Mouse (Mus musculus) retina, adult 2 months (tissue): ENCODE results near the gene Fut1.

ENCODE experiments used
- DNase-seq: peaks from one replicate; pipeline ENCODE4 v3.0.0-alpha.2; 2012; ENCODE audit warnings: low read depth, low spot score

Gene Fut1

DNA sequence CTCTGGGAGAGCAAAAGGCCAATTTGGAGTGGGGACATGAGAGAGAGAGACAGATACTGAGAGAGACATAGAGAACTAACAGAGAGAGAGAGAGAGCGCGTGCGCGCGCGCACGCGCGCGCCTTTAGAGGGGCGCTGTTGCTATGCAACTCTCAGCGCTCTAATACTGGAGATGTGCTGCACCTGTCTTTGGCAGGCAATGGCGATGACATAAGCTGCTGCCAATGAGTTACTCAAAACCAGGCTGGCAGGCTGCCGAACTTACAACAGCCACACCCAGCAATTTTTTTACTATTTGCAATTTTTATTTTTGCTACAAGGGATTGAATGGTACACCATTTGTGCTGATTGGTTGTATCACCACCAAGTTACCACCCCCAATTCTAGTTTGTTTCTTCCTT is 50.7 kb downstream of the Fut1 start:
- no peak for DNase-seq

DNA sequence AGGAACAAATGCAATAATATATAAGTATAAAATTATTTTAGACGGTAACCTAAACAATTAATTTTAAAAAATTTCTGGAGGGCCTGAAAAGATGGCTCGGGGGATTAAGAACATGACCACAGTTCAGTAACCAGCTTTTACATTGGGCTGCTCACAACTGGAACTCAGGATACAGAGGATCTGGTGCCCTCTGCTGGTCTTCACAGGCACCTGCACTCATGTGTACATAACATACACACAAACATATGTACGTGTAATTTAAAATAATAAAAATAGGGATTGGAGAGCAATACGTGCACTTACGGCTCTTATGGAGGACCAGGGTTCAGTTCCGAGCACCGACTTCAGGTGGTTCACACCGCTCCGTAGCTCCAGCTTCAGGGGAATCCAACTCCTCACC is 51.8 kb downstream of the Fut1 start:
- no peak for DNase-seq
